Mouse (Mus musculus) lung, embryonic 16.5 days (tissue): ENCODE measurements at regions not wholly inside any gene's neighbourhood (a gene's known extent, or its start where the extent isn't known, plus 50 kb on each side); places are given as distances from the start of the nearest gene placed in this dataset.

Experiments
- ATAC-seq: fragments of 200-750 bp; cut with Nextera tagmentation; 2 replicates; pipeline ENCODE4 v1.8.0; 2017; ENCODE audit warnings: low read depth, mild to moderate bottlenecking, moderate library complexity
- H3K27ac ChIP-seq: fragments of 300-500 bp; sonication (generic); 2 replicates; pipeline ENCODE4 v1.5.1; 2014; ENCODE audit warnings: mild to moderate bottlenecking, control low read depth, low read length
- H3K27me3 ChIP-seq: fragments of 300-500 bp; sonication (generic); 2 replicates; pipeline ENCODE4 v1.6.1; 2014; ENCODE audit warnings: low read depth, low read length, mixed read lengths; ENCODE audit not compliant: control insufficient read depth, insufficient read depth
- H3K36me3 ChIP-seq: fragments of 300-500 bp; sonication (generic); 2 replicates; pipeline ENCODE4 v1.6.1; 2014; ENCODE audit warnings: low read length; ENCODE audit not compliant: control insufficient read depth, insufficient read depth
- H3K4me1 ChIP-seq: fragments of 300-500 bp; sonication (generic); replicated peaks from 2 replicates; pipeline ENCODE4 v1.6.1; 2014; ENCODE audit warnings: low read length, mixed read lengths; ENCODE audit not compliant: control insufficient read depth, insufficient read depth
- H3K4me2 ChIP-seq: fragments of 300-500 bp; sonication (generic); 2 replicates; pipeline ENCODE4 v1.6.1; 2014; ENCODE audit warnings: low read depth, low read length, control low read depth
- H3K4me3 ChIP-seq: fragments of 300-500 bp; sonication (generic); 2 replicates; pipeline ENCODE4 v1.5.1; 2014; ENCODE audit warnings: mild to moderate bottlenecking, low read length, control low read depth
- H3K9ac ChIP-seq: fragments of 300-500 bp; sonication (generic); 2 replicates; pipeline ENCODE4 v1.6.1; 2014; ENCODE audit warnings: low read length, control low read depth
- H3K9me3 ChIP-seq: fragments of 300-500 bp; sonication (generic); 2 replicates; pipeline ENCODE4 v1.6.1; 2016; ENCODE audit warnings: low read length; ENCODE audit not compliant: control insufficient read depth
- WGBS: fragments of 180-500 bp; shearing (Covaris S2); extraction: QIAGEN DNeasy Blood & Tissue Kit; methylation state at CpG from one replicate; pipeline ENCODE4 v1.1.7; 2014; 5-methylcytosine and 5-hydroxymethylcytosine counted together

DNA sequence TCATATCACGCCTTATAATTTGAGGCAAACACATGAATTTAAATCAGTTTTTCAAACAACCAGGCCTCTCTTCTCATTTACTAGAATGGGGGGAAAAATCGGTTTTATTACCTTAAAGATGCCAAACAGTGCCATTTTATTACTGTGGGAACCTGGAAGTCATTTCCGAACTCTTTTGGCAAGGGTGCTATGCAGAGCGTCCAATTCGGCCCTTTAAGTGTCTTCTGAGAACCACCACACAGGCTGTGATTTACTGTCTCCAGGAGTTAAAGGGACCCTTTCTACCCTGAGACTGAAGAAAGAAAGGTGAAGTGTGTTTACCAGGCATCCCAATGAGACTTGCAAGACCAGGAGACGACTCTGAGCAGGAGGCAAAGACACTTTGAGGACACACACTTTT lies 359.4 kb upstream of the Adgrl2 start:
- 65% methylated on average over 6 of the region's 6 CpGs for WGBS
- Histone ChIP-seq H3K9me3 (no peaks in the 10 kb centered on the region), H3K36me3 (no peaks in the 10 kb centered on the region), H3K27ac (no peak overlapping the region; the same call in 1 of the 2 replicates), H3K9ac (no peak overlapping the region), H3K4me2 (no peak overlapping the region), H3K4me3 (no peak overlapping the region), H3K27me3 (no peaks in the 10 kb centered on the region), H3K4me1 (peaks cover 9% of the 10 kb centered on the region)
- no peak for ATAC-seq

DNA sequence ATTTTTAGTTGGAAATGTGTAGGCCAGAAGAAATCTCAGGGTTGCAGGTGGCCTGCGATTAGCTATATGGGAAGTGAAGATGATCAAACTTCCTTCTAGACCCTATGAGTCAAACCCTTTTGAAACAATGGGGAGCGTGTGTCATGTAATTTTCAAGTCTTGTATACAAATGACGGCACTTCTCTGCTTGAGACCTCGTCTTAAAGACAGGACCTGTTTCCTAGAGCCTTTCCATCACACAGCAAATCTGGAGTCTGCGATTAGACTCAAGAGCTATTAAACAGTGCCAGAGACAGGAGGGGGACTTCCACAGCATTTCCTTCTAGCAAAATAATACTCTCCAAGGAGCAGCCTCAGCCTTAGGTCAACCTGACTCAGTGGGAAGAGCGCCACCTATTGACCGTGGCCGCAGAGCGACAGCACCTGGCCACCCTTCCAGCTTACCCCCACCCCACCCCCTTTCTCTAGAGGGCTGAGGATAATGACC lies 358.9 kb upstream of the Adgrl2 start:
- Histone ChIP-seq H3K9me3 (no peaks in the 10 kb centered on the region), H3K4me3 (no peak overlapping the region), H3K4me2 (no peak overlapping the region), H3K36me3 (no peaks in the 10 kb centered on the region), H3K27me3 (no peaks in the 10 kb centered on the region), H3K9ac (no peak overlapping the region), H3K27ac (peak overlapping the region; percentile 25), H3K4me1 (peaks cover 9% of the 10 kb centered on the region)
- ATAC-seq = peak; percentile 84
- WGBS = 23% methylated on average over 9 of the region's 9 CpGs

DNA sequence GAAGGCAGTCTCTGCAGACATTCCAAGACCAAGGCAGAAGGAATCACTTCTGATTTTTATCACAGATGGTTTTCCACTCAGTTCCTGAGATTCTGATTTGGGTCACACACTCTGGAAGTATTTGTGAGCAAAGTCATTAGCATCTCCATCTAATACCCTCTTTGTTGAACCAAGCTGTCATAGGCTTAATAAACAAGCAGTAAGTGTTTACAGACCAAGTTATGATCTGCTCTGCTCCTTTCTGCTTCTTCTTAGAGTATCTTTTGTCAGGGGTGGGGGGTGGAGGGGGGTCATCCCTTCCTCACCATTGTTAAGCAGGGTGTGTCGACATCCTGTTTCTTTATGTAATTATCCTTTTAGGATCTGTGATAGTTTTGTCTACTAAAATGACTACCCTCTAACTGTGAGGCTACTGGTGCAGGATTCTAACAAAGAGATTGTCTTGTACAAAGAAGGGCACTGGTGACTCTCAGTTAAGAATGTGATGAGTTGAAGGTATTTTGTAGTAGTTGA lies 358.2 kb upstream of the Adgrl2 start:
- 57% methylated on average over 1 of the region's 1 CpGs for WGBS
- H3K9ac ChIP-seq = no peak overlapping the region
- peaks cover 9% of the 10 kb centered on the region for H3K4me1 ChIP-seq
- no peaks in the 10 kb centered on the region for H3K27me3 ChIP-seq
- peak overlapping the region; percentile 60 for H3K27ac ChIP-seq
- H3K4me2 ChIP-seq = no peak overlapping the region
- H3K9me3 ChIP-seq = no peaks in the 10 kb centered on the region
- no peak overlapping the region for H3K4me3 ChIP-seq
- peak; percentile 42; the same call in 1 of the 2 replicates for ATAC-seq
- H3K36me3 ChIP-seq = no peaks in the 10 kb centered on the region

GRCm38 (mm10) chr3:149347241-149347992 lies 357.1 kb upstream of the Adgrl2 start:
- no peaks in the 10 kb centered on the region for H3K9me3 ChIP-seq
- no peaks in the 10 kb centered on the region for H3K36me3 ChIP-seq
- peak overlapping the region; percentile 3; the same call in 1 of the 2 replicates for H3K27ac ChIP-seq
- H3K27me3 ChIP-seq = no peaks in the 10 kb centered on the region
- WGBS = 26% methylated on average over 6 of the region's 6 CpGs
- no peak overlapping the region for H3K9ac ChIP-seq
- H3K4me3 ChIP-seq = no peak overlapping the region
- ATAC-seq = peak; percentile 47
- H3K4me1 ChIP-seq = peaks cover 9% of the 10 kb centered on the region
- no peak overlapping the region for H3K4me2 ChIP-seq

DNA sequence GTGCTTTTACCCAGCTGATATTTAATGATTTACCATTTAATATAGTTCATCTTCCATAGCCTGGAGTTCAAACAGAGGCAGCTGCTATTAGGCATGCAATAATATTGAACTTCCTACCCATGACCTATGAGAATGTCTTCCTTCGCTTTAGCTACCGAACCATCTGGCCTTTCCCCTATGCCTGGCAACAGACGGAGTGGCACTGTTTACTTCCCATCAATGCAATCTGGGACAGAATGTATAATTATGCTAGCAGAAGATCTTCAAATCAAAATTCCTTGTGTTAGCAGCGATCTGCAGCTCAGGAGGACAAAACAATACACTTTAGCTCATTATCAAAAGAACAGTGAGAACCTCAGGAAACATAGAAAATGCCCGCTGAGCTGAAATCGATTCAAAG lies 352.2 kb upstream of the Adgrl2 start:
- Histone ChIP-seq H3K4me3 (no peak overlapping the region), H3K4me2 (no peak overlapping the region), H3K27me3 (no peaks in the 10 kb centered on the region), H3K4me1 (peaks cover 4% of the 10 kb centered on the region; the same call in 1 of the 2 replicates), H3K36me3 (no peaks in the 10 kb centered on the region), H3K9me3 (no peaks in the 10 kb centered on the region), H3K9ac (no peak overlapping the region), H3K27ac (no peak overlapping the region)
- no peak for ATAC-seq
- WGBS = 70% methylated on average over 6 of the region's 6 CpGs

DNA sequence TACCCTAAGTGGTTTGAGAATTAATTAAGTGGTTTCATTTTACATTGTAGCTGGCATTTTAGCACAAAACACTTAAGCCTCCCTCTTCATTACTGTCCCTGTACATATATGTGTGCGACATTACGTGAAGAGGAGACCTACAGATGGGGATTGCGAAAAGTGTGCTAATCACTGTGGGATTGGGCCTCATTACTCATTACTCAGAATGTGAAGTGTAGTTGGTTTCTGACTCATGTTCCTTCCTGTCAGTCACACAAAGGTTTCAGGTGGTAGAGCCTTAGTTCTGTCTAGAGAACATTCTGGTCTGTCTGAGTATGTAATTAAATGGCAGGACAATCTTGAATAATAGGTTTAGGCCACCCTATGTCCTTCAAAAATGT lies 349.0 kb upstream of the Adgrl2 start:
- Histone ChIP-seq H3K9me3 (no peaks in the 10 kb centered on the region), H3K36me3 (no peaks in the 10 kb centered on the region), H3K4me2 (no peak overlapping the region), H3K27me3 (no peaks in the 10 kb centered on the region), H3K27ac (no peak overlapping the region), H3K9ac (no peak overlapping the region), H3K4me1 (peaks cover 6% of the 10 kb centered on the region; the same call in 1 of the 2 replicates), H3K4me3 (no peak overlapping the region)
- no peak for ATAC-seq
- 75% methylated on average over 3 of the region's 3 CpGs for WGBS

DNA sequence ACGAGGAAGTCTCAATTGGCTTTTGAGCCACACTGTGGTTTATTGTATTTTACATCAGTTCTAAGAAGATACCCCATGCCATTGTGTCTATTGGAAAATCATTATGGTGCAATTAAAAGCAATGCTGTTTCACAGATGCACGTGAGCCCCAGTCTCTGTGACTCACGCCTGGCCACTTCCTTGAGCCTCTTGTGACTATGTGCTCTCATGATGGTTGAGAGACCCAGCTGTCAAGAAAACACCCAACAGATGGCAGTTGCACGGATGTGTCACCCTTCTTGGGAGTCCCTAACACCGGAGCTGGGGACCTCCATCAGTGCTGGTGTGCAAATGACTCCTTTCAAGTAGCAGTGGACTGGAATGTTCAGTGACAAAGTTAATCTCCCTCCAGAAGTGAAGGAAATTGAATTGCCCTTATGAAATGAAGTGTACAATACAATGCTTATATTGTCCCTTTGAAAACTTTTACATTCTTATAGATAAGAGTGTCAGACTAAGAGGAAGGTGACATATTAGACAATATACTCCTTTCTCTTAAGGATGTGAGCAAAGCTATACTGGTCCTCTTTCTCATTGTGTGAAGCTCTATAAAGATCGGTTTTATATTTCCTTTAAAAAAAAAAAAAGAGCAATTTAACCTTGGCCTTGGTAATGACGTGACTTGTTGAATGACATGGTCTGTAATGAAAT lies 348.5 kb upstream of the Adgrl2 start:
- H3K4me2 ChIP-seq = no peak overlapping the region
- no peak overlapping the region for H3K9ac ChIP-seq
- no peaks in the 10 kb centered on the region for H3K27me3 ChIP-seq
- H3K36me3 ChIP-seq = no peaks in the 10 kb centered on the region
- peaks cover 7% of the 10 kb centered on the region; the same call in 1 of the 2 replicates for H3K4me1 ChIP-seq
- 47% methylated on average over 7 of the region's 7 CpGs for WGBS
- no peaks in the 10 kb centered on the region for H3K9me3 ChIP-seq
- no peak for ATAC-seq
- H3K4me3 ChIP-seq = no peak overlapping the region
- H3K27ac ChIP-seq = no peak overlapping the region

- Histone ChIP-seq H3K4me1 (peaks cover 15% of the 10 kb centered on the region; the same call in 1 of the 2 replicates), H3K4me3 (no peak overlapping the region), H3K27me3 (no peaks in the 10 kb centered on the region), H3K27ac (no peak overlapping the region), H3K9ac (no peak overlapping the region), H3K9me3 (no peaks in the 10 kb centered on the region), H3K36me3 (no peaks in the 10 kb centered on the region), H3K4me2 (no peak overlapping the region)
- WGBS = 52% methylated on average over 6 of the region's 6 CpGs
- ATAC-seq = no peak
Measured at GRCm38 (mm10) chr3:149335259-149335658, 344.9 kb upstream of the Adgrl2 start.

- no peaks in the 10 kb centered on the region for H3K36me3 ChIP-seq
- no peaks in the 10 kb centered on the region for H3K9me3 ChIP-seq
- H3K4me2 ChIP-seq = no peak overlapping the region
- peak; percentile 79 for ATAC-seq
- H3K4me3 ChIP-seq = no peak overlapping the region
- whole genome bisulfite sequencing = 47% methylated on average over 5 of the region's 5 CpGs
- H3K4me1 ChIP-seq = peaks cover 15% of the 10 kb centered on the region; the same call in 1 of the 2 replicates
- no peaks in the 10 kb centered on the region for H3K27me3 ChIP-seq
- H3K9ac ChIP-seq = no peak overlapping the region
- no peak overlapping the region for H3K27ac ChIP-seq
Measured at GRCm38 (mm10) chr3:149333607-149334006, 343.3 kb upstream of the Adgrl2 start.
